Mouse (Mus musculus) gastrocnemius, postnatal 36 days (tissue): Measurements from ENCODE around the gene Syngr1. TPM values are rescaled to one million over a fixed set of nuclear protein-coding genes. Genes with fewer than 3 reads are reported as not detected.

Experiments used
- DNase-seq, 2 experiments: peaks; one replicate each; pipeline ENCODE4 v3.0.0; 2022
- intact Hi-C: fragments of 180-260 bp; cut with DNase I; formaldehyde crosslinking; loops from one replicate; pipeline ENCODE4 v1.15.1; 2025
- microRNA-seq, 2 experiments: library from miRNA; unstranded; fragments of <30 nt; microRNA quantifications; one replicate each; pipeline ENCODE4 v1.2.0; 2021
- total RNA-seq, 2 experiments: library from RNA; stranded (reverse); gene quantifications; 2 replicates each; pipeline ENCODE4 v1.2.3; 2021

The Syngr1 gene
- total RNA-seq, 2 experiments from 2014 or later = 36.2 to 42.2 TPM

DNA sequence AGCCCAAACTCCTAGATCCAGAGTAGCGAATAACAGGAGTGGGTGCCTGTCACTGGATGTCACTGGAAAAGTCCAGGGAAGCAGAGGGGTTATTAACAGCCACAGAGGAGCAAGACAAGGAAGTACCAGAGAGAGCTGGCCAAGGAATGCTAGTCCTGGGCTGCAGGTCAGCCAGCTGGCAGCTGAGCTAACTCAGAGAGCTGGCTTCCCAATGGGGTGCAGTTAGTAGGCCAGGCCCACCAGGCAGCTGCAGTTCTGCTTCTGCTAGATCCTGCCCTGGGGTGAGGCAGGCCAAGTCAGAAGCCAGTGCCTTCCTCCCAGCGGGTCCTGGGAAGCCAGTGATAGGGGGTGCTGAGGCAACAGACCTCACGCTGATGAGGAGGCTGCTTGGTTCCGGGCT lies 69.6 kb downstream of the Syngr1 start:
- intact Hi-C loops = no loop called here
- no peak for DNase-seq

DNA sequence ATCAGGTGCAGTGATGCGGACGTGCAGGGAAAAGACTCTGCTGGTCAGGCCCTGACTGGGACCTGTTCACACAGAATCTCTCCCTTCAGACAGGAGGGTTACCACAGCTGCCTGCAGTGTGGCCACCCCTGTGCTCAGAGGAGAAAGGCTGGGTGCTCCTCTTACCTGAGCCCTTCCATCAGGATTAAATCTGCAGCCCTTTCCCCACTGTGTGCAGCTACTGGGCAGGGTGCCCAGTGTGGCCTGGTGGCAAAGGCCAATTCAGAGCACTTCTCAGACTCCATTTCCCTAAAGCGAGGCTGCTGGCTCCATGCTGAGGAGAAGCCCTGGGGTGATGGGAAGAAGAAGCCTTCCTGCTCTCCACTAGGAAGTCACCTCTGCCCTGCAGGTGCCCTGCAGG lies 70.1 kb downstream of the Syngr1 start:
- no peak for DNase-seq
- intact Hi-C loops = no loop called here

DNA sequence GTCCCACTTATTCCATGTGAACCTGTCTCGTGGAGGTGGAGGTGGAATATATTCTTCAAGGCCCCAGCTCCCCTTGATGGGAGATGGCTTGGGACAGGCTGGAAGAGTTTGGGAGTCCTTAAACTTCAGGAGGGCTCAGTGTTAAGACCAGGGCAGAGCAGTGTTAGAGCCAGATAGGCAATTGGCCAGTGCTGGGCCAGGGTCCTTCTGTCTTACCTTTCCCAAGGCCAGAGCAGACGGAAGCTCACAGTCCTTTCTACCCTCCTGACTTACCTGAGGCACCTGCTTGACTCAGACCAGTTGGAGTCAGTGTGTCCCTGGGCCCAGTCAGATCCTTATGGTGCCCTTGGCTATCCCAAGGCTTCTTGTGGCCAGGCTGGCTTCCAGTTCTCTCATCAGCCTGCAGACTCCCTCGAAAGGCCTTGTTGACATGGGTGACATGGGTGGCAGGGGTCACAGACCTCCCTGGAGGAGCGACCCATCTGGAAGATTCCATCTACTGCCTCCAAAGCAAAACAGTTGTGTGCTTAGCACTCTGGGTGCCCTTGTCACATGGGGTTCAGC lies 71.3 kb downstream of the Syngr1 start:
- DNase-seq = no peak
- intact Hi-C loops = no loop called here

DNA sequence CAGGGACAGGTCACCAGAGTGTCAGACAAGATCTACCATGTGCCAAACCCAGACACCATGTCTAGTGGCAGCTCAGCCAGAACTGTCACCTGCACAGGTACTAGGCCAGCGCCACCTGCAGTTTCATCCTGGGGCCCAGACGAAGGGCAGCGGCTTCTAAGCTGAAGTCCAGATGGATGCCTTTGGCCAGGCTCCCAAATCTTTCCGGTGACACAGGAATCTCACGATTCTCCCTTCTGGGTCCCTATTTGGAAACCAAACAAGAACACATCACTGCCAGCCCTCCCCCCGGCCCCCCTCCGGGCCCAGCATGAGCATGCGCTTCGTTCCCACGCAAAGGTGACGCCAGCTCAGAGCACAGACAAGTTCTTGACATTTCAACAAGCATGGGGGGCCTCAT lies 72.1 kb downstream of the Syngr1 start:
- intact Hi-C loops = no loop called here
- DNase-seq = no peak

DNA sequence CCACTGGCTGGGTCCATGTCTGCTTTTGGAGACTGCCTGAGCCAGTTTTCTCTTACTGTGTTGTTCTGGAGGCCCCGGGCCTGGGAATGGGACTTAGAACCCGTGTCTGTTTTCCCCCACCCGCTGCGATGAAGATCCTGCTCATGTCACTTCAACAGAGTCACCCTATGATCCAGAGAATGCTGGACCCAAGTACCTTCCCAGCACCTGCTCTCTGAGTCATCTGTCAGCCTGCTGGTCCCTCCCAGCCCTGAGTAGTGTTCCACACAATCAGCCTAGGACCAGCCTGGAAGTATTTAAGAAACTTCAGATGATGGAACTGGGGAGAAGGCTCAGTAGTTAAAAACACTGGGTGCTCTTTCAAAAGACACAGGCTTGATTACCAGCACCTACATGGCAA lies 72.6 kb downstream of the Syngr1 start:
- DNase-seq = no peak
- intact Hi-C loops = no loop called here

DNA sequence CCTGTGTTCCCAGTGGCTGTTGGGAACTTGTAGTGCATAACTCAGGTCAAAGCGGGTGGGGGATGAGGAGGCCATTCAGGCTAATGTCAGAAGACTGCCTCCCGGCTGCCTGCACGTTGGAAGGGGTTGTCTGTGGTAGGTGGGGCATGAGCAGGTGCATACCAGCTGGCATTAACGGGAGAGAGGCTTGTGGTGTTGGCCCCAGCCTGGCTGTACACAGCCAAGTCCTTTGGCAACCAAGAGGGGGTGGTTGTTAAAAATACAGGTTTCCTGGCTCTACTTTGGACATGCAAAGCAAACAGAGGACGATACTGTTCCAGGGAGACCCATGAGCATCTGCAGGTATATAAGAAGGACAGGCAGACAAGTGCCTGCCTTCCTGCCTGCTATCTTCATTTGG lies 74.3 kb downstream of the Syngr1 start:
- DNase-seq = no peak
- intact Hi-C loops = no loop called here

Small RNA genes lying within 50 kb of the gene (microRNA-seq; reads per million reads assigned to microRNA genes)
- gene Snord43 = 131 to 163 reads per million in 2 experiments

Other genes with a start within 250 kb of the Syngr1 start
- gene Apobec3, start 199.7 kb upstream of the Syngr1 start, total RNA-seq = 1 to 10 TPM; 2.7 to 4.7 TPM
- gene Cbx7, start 120.2 kb upstream of the Syngr1 start, total RNA-seq = 10 to 100 TPM; 10.8 to 16.8 TPM
- 10 to 100 TPM; 16.5 to 17.9 TPM for gene Pdgfb, start 76.4 kb upstream of the Syngr1 start, total RNA-seq
- gene Rpl3, start 534 bp downstream of the Syngr1 start, total RNA-seq = 10 to 100 TPM; 43.5 to 51.8 TPM
- gene Tab1, start 41.8 kb downstream of the Syngr1 start, total RNA-seq = 10 to 100 TPM; 11.9 to 16.4 TPM
- under 1 TPM; 0.64 to 0.96 TPM for gene Mgat3, start 82.4 kb downstream of the Syngr1 start, total RNA-seq
- gene Mief1, start 142.7 kb downstream of the Syngr1 start, total RNA-seq = 10 to 100 TPM; 19.2 to 25.8 TPM
- gene AC140267.1, start 144.5 kb downstream of the Syngr1 start, total RNA-seq = 1 to 10 TPM in 1 of 2 experiments, not detected in 1; 3.8 TPM
- 100 to 1,000 TPM; 118 to 137 TPM for gene Atf4, start 163.8 kb downstream of the Syngr1 start, total RNA-seq
- 10 to 100 TPM; 11.6 to 12.4 TPM for gene Rps19bp1, start 173.0 kb downstream of the Syngr1 start, total RNA-seq
- under 1 TPM; 0.05 to 0.62 TPM for gene Cacna1i, start 195.9 kb downstream of the Syngr1 start, total RNA-seq